Mouse (Mus musculus): ENCODE results near the gene Mcm3.
"Not testable (repeated sequence)": the region's sequence is repeated elsewhere in the genome, so short reads cannot be mapped to it uniquely, and the experiment has no call there.

Mcm3 gene

DNA sequence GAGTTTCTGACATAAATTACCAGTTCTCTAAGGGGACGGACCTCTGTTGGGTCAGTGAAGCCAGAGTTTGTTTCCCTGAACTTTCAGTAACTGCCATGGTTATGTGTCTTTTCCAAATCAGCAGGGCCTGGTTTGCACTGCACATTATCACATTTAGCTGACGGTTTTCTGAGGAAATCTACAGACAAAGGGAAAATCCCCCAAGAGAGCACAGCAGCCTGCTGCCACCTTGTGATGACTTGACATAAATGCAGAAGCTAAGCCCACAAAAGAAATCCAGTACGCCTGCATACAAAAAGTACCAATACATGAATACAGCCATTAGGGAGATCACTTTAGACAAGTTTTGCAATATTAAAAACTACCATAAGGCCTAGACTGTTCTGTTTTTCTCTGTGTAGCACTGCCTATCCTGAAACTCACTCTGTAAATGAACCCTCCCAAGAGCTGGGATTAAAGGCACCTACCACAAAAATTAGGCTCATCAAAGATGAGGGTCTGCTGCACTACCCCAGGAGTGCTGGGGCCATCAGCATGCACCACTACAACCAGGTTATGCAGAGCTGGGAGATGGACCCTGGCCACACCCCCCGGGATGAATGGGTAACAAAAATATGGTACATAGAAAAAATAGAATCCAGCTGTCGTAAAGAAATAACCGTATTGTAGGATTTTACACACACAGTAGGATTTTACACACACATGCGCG, 18.3 kb downstream of the Mcm3 start:
- no peak for DNase-seq

- DNase-seq, result no peak
Measured at GRCm38 (mm10) chr1:20801275-20801674, 18.8 kb downstream of the Mcm3 start.

DNA sequence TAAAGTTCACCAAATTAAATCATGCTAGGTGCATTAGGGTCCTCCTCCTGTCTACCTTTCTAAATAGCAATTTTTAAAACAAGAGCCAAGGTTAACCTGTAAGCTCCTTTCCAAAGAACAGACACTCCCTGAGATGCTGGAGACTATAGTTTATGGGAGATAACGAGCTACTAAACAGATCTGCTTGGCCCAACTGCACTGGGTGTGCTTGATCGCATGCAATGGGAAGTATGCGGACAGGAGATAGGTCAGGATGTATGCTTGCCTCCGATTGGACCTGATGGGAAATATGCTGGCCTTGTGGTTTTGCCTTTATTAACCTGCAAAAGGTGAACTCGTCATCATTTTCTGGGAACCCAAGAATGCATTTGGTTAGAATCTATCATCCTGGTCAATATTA, 24.9 kb downstream of the Mcm3 start:
- no peak for DNase-seq

GRCm38 (mm10) chr1:20794760-20795159, 25.4 kb downstream of the Mcm3 start:
- DNase-seq, result no peak

- no peak for DNase-seq
Measured at GRCm38 (mm10) chr1:20791414-20791813, 28.7 kb downstream of the Mcm3 start.

GRCm38 (mm10) chr1:20790517-20790916, 29.6 kb downstream of the Mcm3 start, which contains the start of gene Il17f:
Il17f (minus strand) TSS chr1:20790617.
- not testable (repeated sequence) for DNase-seq

DNA sequence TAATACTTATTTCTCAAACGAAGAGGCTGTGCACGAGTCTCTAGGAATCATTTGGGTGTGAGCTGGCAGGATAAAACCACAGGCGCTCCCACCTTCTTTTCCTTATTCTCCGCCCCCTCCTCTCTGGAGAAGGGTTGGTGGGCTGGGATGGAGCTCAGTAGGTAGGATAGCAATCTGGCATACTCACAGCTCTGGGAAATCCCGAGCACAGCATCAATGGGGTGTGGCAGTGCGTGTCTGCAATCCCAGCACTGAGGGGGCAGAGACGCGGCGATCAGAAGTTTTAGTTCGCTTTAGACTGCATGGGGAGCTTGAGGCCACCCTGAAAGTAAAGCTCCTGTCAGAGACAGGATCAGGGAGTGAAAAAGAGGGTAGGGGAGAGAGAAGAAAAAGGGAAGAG, 31.7 kb downstream of the Mcm3 start:
- DNase-seq, result no peak

DNA sequence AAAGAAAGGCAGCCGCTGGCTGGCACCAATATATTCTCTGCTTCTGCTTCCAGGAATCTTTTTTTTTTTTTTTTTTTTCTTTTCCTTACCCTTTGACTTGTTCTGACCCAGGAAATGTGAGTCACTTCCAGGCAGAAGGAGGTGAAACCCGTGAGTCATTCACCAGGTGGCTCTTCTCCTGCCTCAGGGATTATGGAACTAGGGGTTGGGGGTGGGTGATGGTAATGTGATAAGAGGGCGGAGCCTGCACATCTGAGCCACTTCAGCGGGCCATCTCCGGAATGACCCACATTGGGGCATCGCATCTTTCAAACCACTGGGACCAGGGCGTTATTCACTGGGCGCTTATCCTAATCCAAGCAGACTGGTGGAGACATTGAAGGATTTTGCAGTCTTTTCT, 33.1 kb downstream of the Mcm3 start:
- DNase-seq, result no peak

- DNase-seq, result no peak
Measured at GRCm38 (mm10) chr1:20778366-20778765, 41.7 kb downstream of the Mcm3 start.

- DNase-seq, result not testable (repeated sequence)
Measured at GRCm38 (mm10) chr1:20774026-20774730, 45.9 kb downstream of the Mcm3 start.

DNA sequence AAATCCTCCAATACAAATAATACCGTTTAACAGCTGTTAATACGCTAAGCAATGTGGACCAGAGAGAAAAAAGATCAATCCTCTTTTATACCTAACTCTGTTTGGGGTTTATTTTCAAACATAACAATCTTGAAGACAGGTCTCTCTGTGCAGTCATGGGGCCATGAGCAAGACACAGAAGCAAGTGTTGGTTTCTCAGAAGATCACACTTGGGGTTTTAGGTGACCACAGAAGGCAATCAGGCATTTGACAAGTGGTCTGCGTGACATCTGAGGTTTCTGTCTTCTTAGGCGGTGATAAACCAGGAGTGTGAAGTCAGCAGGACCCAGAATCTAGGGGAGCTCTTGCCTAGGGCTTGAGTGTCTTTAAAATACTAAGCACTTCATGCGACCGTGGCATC, 53.6 kb downstream of the Mcm3 start:
- DNase-seq, result no peak

- DNase-seq, result no peak
Measured at GRCm38 (mm10) chr1:20761411-20761810, 58.7 kb downstream of the Mcm3 start.

DNA sequence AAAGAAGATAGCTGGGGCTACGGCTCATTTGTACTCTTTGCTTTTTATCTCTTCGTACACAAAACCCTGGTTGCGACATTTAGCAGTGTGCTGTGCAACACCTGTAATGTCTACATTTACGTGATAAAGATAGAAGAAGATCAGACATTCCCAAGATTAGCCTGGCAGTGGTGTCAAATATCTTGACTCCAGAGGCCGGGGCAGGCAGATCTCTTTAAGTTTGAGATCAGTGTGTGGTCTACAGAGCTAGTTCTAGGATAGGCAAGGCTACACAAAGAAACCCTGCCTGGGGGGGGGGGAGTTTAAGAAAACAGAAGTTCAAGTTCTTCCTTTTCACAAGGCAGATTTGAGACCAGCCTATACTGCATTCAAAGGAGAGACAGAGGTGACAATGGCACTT, 59.8 kb downstream of the Mcm3 start:
- DNase-seq, result no peak

GRCm38 (mm10) chr1:20759799-20760198, 60.3 kb downstream of the Mcm3 start:
- DNase-seq, result no peak

- no peak for DNase-seq
Measured at GRCm38 (mm10) chr1:20757586-20757985, 62.5 kb downstream of the Mcm3 start.

DNA sequence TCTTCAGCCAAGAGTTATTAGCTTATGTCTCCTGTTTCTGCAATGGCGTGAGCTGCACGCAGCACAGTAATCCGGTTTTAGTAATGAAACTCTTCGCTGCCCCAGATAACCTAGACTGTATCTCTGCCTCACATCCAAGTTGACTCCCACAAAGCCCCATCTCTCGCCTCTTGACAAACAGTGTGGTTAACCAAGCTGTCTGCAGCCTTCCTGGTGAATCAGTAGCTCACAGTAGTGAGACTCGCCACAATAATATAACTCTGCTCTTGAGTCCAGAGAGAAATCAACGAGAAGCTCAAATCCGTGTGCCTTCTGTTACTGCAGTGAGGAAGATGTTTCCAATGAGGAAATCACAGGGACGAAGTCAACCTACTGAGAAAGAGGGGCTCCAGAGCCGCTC, 65.7 kb downstream of the Mcm3 start:
- no peak for DNase-seq

Measured in kidney, adult 11 months (tissue).